Mouse (Mus musculus) cerebellum, adult 18-20 months (tissue): ENCODE results near the gene Bmp7.

Source experiments
- DNase-seq, 2 experiments: peaks; one replicate each; pipeline ENCODE4 v3.0.0; 2021

Gene Bmp7

DNA sequence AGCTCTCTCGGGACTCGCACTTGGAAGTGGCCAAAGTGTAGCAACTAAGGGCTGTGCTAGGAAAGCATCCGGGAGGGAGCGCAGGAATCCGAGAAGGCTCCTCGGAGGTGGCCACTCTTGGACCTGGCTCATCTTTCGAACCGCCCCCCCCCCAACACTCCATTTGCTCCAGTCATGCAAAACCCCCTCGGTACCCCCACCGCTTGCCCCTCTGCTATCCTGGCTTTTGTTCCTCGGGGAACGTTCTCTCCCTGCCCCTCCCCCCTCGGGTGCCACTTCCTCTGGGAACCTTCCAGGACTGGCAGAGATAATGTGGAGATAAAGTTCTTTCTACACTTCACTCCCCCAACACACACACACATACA is 660 bp upstream of the Bmp7 start:
- no peak for DNase-seq

GRCm38 (mm10) chr2:172939639-172940002 is 500 bp downstream of the Bmp7 start:
- no peak for DNase-seq

DNA sequence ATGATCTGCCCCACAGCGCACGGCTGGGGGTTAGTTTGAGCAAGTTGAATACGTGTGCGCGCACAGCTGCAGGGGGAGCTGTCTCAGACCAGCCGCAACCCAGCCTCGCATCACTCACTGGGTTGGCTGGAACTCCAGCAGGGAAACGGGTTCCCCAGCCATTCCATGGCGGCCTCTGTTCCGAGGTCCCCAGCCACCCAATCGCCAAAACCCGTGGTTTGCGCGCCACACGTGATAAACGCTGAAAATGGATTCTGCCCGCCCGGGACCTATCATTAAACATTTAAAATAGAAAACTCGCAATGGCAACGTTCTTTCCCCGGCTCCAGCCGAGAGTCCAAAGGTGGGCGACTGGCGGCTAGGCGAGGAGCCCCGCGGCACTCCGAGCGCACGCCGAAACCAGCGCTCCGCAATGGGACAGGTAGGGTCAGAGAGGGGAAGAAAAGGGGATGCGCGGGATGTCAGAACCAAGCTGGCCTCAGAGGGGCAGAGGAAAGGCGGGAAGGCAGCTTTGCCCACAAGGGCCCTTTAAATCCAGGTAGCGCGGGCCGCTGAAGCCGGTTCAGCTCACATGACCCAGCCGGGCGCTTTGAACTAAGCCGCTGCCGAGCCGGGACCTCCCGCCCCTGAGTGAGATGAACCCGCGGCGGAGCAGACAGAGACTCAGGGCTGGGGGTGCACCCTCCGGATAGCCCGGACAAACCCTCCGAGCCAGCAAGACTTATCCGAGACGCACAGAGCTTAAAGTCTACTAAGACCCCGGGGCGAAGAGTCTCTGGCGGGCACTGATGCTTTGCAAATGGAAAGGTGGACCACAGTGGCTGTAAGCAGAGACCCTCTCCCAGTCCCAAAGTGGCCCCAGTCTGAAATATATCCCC is 1.1 kb downstream of the Bmp7 start:
- no peak for DNase-seq

DNA sequence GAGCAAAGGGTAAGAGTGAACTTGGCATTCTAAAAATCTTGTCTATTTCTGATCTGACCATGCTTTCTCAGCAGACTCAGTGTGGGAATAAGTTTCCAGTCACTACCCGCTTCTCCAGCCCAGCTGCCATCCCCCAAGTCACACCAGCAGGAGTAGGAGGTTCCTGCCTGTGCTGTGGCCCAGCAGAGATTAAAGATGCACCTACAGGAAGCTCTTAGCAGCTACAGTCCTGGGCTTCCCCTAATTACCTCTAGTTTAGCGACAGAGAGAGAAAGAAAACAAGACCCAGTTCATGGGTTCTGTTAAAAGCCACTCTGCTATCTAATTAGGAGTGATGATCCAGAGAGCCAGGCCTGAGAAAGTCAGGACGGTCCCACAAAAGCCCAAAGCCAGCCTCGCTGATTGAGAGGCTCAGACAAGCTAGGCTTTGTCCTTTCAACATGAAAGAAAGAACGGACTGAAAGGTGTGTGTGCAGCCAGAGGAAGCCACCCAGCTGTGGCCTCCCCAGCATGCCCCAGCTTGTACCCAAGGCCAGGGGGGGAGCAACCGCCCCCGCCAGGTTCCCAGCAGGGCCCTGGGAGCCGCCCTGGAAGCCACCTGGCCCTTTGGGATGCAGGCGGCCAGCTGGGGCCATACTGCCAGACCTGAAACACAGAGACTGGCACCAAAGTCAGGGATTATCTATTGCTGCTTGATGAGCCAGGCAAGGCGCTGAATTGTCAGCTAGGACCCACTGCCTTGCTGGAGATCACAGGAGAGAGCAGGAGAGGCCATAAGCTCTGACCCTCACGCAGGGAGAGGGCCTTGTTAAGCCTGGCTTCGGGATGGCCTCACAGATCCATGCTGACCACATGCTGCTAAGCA is 2.6 kb downstream of the Bmp7 start:
- no peak for DNase-seq

- DNase-seq: no peak
Measured at GRCm38 (mm10) chr2:172936844-172937243, 3.3 kb downstream of the Bmp7 start.

DNA sequence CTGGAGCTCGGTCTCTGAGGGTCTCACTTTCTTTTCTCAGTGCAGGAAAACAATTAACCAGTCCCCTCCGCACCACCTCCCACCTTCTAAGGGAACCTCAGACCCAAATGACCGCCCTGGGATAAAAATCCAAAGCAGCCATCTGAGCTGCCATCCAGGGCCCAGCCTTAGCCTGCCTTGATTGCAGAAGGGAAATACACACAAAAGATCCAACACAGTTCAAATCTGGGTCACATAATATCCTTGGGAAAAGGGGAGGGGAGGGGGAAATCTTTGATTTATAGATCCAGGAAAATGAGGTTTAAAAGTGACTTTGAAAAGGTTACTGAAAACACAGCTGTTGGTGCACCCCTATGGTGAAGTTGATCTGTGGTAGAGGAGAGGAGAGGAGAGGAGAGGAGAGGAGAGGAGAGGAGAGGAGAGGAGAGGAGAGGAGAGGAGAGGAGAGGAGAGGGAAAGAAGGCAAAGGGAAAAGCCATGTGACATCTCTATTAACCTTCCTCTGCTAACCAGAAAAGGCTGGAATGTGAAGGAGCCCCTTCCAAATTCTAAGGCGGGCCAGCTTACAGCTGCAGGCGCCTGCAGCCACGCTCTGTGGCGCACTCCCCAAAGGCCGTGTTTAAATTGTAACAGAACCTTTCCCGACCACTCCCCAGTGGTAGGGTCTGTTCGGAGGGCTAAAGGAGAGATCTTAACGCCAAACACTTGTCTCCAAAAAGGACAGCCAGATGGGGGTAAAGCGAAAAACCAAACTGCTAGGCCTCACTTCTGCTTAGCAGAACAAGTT is 4.2 kb downstream of the Bmp7 start:
- DNase-seq: no peak

DNA sequence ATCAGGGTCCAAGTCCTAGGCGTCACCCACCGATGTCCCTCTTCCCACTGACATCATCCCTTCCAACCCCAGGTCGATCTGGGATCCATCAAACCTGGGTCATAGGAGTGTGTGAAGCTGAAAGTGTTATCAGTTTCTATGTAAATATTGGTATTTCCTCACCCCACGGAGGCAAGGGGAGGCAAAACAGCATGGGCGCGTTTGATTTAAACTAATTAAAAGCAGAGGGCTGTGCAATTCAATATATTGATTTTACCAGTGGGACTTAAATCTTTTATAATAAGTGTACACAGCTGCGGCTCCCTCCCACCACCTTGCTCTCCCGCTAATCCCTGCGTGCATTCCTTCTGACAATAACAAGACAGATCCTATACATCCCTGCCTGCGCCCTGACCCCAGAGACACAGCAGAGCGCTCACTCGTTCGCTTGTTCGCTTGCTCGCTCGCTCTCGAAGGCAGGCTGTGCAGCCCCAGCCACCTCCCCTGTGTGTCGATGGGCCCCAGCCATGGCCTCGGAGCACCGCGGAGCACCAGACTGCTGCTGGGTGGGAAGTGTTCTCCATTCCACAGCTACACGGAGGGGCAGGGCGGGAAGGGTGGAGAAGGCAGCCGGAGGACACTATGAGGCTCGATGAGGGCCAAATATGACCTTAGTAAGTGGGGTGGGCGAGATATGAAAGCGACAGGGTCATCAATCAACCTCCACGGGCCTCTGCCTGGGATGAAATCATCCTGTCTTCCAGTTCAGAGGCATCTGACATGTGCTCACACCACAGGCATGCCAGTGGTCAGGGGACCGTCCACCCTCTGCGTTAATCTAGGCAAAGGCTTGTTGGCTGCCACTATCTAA is 5.0 kb downstream of the Bmp7 start:
- no peak for DNase-seq

DNA sequence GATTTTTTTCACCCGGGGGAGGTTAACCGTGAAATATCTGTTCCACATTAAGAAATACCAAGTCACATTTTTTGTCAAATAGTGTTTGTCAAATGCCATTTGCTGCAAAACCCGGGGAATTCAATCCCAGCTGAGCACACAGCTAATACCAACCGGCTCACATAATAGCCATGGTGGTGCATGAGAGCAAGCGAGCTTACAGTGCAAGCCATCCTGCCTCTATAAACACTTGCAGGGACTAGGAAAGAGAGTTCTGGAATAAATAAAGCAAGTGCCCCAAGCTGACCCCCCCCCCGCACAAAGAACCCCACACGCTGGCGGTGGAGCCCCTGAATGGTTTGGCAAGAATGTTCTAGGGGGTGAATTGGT is 5.7 kb downstream of the Bmp7 start:
- no peak for DNase-seq

- DNase-seq: no peak
Measured at GRCm38 (mm10) chr2:172933631-172934419, 6.3 kb downstream of the Bmp7 start.

DNA sequence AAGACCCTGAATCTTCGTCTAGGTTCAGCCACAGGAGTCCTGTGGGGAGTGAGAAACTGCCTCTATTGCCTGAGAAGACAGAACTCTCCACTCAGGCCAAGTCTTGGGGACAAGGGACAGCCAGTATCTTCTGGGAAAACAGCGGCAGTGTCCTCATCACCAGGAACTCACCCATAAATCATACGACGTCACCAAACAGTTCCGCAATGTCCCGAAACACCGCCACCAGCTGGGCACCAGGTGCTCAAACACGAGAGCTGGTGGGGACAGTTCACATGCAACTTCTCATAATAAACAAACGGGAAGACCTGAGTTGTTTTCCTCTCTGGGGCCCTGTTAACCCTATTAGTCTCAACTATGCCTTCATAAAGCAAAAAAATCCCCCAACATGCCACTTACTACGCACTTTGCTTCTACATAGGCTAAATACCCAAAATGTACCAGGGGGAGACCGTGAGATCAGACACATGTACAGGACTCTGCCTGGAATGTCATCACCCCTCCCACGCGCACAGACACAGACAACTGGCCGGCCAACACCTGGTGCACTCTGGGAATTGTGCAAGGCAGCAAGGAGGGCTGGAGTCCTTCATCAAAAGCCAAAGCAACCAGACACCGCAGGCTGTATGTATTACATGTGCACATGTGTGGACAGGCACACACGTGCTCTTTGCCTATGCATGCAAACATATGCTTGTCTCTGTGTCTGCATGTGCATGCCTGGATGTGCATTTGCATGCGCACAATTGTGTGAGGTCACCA is 8.8 kb downstream of the Bmp7 start:
- no peak for DNase-seq

GRCm38 (mm10) chr2:172929905-172930436 is 10.2 kb downstream of the Bmp7 start:
- DNase-seq: no peak

DNA sequence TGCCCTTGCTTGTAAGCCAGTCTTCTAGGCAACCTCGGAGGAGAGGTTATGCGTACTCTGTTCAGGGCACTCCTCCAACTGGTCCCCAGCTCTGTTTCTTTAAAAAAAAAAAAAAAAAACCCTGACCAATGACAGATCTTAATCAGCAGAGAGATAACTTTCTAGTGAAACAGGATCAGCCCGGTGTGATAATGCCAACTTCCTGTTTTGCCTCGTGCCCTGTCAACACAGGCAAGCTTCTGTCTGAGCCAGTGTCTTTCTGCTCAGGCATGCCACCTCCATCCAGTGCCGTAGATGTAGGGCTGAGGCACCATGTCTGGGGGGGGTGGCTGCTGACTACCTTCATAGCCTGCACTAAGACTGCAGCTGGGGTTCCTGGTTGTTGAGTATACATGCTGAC is 12.5 kb downstream of the Bmp7 start:
- DNase-seq: no peak

- no peak for DNase-seq
Measured at GRCm38 (mm10) chr2:172926311-172926710, 13.8 kb downstream of the Bmp7 start.

DNA sequence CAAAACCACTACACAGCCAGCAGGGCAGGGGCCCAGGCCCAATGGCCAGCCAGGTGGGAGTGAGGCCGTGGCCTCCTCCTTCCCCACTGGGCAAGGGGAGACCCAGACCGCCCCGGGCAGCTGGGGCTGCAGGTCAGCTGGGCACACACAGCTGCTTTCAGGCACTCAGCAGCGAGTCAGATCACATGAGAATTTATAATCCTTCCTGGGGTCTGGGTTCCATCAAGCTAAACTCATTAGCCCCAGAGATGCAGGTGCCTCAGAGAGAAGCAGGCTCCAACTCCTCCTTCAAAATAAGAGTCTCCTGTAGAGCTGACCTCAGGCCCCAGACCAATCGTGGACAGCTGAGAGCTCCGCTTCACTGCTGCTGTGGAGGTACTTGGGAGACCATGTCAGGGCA is 15.2 kb downstream of the Bmp7 start:
- no peak for DNase-seq

DNA sequence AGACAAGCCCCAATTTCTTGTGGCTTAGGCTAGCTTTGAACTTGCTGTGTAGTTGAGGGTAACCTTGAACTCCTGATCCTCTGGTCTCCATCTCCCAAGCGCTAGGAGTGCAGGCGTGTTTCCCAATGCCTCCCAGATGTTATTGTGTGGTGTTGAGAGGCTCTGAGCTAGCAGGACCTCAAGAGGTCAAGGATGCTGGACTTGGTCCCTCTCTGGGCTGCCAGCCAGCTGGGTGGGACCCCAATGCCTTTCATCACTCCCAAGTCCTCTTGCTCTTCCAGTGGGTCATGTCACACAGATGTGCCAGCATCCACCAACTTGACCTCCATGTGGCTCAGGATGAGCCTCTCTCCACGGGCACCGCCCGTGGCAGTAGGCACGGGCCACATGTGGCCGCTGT is 16.9 kb downstream of the Bmp7 start:
- no peak for DNase-seq

GRCm38 (mm10) chr2:172922597-172922996 is 17.5 kb downstream of the Bmp7 start:
- no peak for DNase-seq

GRCm38 (mm10) chr2:172914018-172914417 is 26.1 kb downstream of the Bmp7 start:
- DNase-seq: no peak

DNA sequence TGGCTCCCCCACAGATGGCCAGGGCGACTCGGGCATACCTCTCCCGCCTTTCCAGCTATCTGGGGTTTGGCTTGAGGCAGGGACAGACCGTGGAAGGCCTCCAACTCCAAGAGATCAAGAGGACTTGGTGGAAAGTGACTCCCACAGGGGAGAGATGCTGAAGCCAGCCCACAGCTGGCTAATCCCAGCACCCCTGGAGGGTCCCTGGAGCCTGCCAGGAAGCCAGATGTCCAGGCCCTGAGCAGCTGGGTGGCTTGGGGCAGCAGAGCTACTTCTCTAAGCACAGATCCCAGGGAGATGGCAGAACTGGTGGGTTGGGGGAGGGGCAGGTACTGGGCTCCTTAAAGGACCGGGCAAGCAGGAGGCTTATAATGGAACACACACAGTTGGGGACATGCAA is 28.4 kb downstream of the Bmp7 start:
- no peak for DNase-seq

- DNase-seq: no peak
Measured at GRCm38 (mm10) chr2:172911157-172911556, 29.0 kb downstream of the Bmp7 start.

DNA sequence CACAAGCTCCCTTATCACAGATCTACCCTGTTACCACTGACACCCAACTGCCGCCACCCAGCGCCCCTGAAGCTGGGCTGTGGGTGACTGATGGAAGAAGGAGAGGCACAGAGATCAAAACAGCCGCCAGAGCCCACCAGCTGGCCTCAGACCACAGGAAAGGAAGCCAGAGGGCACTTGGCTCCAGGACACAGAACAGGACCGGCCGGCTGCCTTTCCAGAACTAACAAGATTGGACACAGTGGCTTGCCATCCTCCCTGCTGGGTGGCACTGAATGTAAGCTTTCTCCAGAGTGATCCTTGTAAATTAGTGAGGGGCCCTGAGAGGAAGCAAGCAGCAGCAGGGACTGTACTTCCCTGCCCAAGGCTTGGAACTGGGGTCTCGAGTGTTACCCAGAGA is 30.7 kb downstream of the Bmp7 start:
- no peak for DNase-seq

DNA sequence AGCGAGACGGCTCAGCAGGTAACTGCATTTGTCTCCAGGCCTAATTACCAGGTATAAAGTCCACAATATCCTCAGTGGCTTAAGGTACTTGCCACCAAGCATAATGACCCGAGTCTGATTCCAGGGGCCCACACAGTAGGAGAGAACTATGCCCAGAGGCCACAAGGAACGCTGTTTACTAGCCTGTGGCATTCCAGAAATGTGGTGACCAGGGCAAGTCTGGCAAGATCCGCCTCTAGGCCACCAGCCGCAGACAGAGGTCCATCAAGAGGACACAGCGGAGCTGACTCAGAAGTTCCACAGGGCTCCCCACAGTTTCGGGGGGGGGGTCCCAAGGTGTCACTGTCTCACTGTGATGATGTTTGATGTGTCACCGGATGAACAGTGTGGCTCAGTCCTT is 34.0 kb downstream of the Bmp7 start:
- DNase-seq: no peak
